Mouse (Mus musculus) WW6 (cell line): ENCODE measurements around the gene Sap30.
"Not testable (repeated sequence)": the region's sequence is repeated elsewhere in the genome, so short reads cannot be mapped to it uniquely, and the experiment has no call there.

Experiments used
- DNase-seq: peaks from one replicate; pipeline ENCODE4 v3.0.0-alpha.2; 2013; ENCODE audit warnings: low read depth, low spot score

Gene Sap30

GRCm38 (mm10) chr8:57487441-57488155, at the start of gene Sap30:
TSS of gene Sap30 (minus strand) at chr8:57487860.
- peak; percentile 98 for DNase-seq

GRCm38 (mm10) chr8:57536167-57536566, 48.5 kb upstream of the Sap30 start:
- no peak for DNase-seq

- DNase-seq, result no peak
Observed at GRCm38 (mm10) chr8:57534495-57534894, 46.8 kb upstream of the Sap30 start.

- no peak for DNase-seq
Observed at GRCm38 (mm10) chr8:57533106-57533505, 45.4 kb upstream of the Sap30 start.

- DNase-seq, result no peak
Observed at GRCm38 (mm10) chr8:57532223-57532622, 44.6 kb upstream of the Sap30 start.

- DNase-seq, result peak; percentile 63
Observed at GRCm38 (mm10) chr8:57530666-57531349, 43.1 kb upstream of the Sap30 start.

GRCm38 (mm10) chr8:57530238-57530637, 42.6 kb upstream of the Sap30 start:
- no peak for DNase-seq

GRCm38 (mm10) chr8:57528036-57528435, 40.4 kb upstream of the Sap30 start:
- DNase-seq, result no peak

- no peak for DNase-seq
Observed at GRCm38 (mm10) chr8:57520186-57520786, 32.6 kb upstream of the Sap30 start.

GRCm38 (mm10) chr8:57517723-57518122, 30.1 kb upstream of the Sap30 start:
- no peak for DNase-seq

- not testable (repeated sequence) for DNase-seq
Observed at GRCm38 (mm10) chr8:57516685-57517084, 29.0 kb upstream of the Sap30 start.

- not testable (repeated sequence) for DNase-seq
Observed at GRCm38 (mm10) chr8:57513178-57513661, 25.6 kb upstream of the Sap30 start.

GRCm38 (mm10) chr8:57512141-57513056, 24.7 kb upstream of the Sap30 start:
- DNase-seq, result no peak

- DNase-seq, result peak; percentile 100
Observed at GRCm38 (mm10) chr8:57511316-57512118, 23.9 kb upstream of the Sap30 start, which contains the start of gene Hmgb2. TSS of gene Hmgb2 (plus strand) at chr8:57511907.

- DNase-seq, result no peak
Observed at GRCm38 (mm10) chr8:57510791-57511315, 23.2 kb upstream of the Sap30 start.

GRCm38 (mm10) chr8:57508657-57509056, 21.0 kb upstream of the Sap30 start:
- no peak for DNase-seq

GRCm38 (mm10) chr8:57507556-57508063, 19.9 kb upstream of the Sap30 start:
- no peak for DNase-seq

- DNase-seq, result not testable (repeated sequence)
Observed at GRCm38 (mm10) chr8:57505500-57505899, 17.8 kb upstream of the Sap30 start.

- no peak for DNase-seq
Observed at GRCm38 (mm10) chr8:57503641-57504040, 16.0 kb upstream of the Sap30 start.
